Mouse (Mus musculus): Measurements from ENCODE around the gene Gm8126.
"Not testable (repeated sequence)": the region's sequence is repeated elsewhere in the genome, so short reads cannot be mapped to it uniquely, and the experiment has no call there.

Gm8126 gene

DNA sequence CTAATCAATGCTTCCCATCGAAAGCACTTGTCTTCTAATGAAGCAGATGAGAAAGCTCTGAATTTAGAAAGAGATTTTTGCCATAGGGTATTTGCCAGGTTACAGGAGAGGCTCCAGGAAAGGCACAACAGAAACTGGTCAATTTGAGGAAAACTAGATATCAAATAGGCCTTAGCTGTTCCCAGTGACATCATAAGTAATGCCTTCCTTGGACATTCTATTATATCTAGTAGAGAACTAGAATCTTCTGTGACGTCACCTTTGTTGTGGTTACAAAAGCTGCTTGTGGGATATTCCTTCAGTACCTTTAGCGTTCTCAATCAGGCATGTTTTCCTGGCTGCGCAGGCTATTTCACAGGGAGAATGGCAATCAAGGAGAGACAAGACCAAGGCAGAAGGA, at the start of gene Gm8126:
TSS of gene Gm8126 (plus strand) at position 301 of the 400 bp plus-strand sequence.
- not testable (repeated sequence) for DNase-seq (ENCODE audit: low read depth, low spot score)

DNA sequence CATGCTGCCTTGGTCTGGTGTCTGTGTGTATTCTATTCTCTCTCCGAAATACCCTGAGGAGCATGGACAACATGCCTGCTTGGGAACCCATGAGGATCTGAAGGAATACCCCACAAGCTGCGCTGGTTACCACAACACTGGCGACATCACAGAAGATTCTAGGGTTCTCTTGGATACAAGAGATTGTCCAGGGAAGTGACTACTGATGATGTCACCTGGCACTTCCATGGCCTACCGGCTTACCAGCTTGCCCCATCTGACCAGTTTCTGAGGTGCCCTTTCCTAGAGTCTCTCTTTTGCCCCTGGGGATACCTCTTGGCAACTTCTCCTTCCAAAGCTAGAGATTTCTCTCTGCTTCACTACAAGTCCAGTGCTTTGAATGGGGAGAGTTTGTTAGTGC, 23.2 kb upstream of the Gm8126 start, which contains the start of gene Gm8122:
TSS of gene Gm8122 (minus strand) at position 101 of the 400 bp plus-strand sequence.
- DNase-seq (ENCODE audit: low read depth, low spot score) = not testable (repeated sequence)

DNA sequence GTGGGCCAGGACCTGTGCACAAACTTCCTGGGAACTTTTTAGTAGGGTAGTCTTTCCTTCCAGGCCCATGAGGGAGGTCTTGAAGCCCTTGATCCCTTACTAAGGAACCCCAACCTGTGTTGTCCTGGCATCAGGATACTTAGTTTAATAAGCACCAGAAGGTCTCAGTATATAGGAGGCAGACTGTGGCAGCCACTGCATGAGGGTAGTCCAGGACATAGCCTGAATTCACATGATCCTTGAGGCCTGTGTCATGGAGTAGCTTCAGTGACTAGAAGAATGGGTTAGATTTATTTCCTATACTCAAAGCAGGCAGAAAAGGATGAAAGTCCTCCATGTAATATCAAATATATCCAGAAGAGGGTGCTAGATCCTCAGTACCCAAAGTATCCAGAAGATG, 20.7 kb upstream of the Gm8126 start:
- not testable (repeated sequence) for DNase-seq (ENCODE audit: low read depth, low spot score)

DNA sequence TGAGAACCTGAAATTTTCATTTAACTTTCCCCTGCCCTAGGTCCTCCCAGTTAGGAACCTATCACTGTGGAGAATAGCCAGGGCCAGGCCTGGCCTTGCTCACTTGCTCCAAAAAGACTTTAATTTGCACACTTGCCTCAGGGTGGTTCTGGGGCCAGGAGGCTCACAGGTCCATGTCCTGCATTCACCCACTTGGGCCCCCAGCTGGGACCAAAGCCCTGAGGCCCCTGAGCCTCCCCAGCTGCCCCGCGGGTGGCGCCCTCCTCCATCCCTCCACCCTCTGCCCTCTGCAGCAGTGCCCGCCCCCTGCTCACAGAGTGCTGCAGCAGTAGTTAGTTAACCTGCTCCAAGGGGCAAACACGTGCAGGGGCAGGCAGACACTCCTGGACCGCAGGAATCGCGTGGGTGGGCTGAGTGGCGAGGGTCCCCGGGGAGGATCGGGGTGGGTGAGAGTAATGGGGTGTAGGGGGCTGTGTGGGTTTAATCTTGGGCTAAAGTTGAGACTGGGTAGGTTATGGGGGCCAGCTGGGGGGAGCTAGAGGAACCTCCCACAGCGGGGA, 8.8 kb upstream of the Gm8126 start:
- DNase-seq (ENCODE audit: low read depth, low spot score) = not testable (repeated sequence)

DNA sequence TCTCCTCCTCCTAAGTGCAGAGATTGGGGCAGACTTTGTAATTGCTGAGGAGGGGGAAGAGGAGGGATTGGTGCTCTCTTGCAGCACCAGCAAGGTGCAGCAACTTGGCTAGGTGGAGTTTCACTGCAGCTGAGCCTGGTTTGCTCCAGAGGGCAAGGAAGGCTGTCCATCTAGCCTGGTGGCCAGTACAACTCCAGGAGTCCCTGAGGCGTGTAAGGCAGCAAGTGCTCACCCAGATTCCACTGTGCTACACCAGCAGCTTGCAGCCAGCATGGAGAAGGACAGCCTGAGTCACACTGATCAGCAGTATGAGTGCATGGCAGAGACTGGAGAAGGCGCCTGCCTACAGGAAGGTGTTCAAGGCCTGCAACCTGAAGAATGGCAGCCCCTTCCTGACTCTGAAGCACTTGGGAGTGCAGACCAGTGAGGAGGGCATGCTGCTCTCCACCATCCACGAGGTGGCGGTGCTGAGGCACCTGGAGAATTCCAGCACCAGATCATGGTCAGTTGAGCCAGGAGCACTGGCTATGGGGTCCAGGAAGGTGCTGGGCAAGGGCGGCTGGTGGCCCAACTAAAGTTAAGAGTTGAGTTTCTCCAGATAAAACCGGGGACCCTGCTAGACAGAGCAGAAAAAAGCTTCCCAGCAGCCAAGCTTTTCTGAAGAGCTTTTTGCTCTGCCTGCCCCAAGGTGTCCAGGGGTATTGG, 7.7 kb upstream of the Gm8126 start:
- not testable (repeated sequence) for DNase-seq (ENCODE audit: low read depth, low spot score)

DNA sequence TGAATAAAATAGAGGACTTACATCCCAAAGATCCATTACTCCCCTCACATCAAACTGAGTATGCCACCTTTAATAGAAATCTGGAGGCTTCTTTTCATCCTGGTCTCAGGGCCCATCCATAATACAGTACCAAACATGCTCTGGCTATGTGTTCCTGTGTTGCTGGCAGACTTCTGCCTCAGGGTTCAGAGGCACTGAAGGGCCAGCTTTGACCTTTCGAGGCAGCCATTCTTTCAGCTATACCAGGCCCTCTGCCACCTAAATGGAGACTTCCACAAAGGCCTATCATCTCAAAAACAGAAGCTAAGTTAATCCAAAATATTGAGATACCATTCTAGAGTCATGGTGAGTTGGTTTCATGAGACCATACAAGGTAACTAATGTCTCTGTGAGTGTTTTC, 1.9 kb upstream of the Gm8126 start:
- not testable (repeated sequence) for DNase-seq (ENCODE audit: low read depth, low spot score)

DNA sequence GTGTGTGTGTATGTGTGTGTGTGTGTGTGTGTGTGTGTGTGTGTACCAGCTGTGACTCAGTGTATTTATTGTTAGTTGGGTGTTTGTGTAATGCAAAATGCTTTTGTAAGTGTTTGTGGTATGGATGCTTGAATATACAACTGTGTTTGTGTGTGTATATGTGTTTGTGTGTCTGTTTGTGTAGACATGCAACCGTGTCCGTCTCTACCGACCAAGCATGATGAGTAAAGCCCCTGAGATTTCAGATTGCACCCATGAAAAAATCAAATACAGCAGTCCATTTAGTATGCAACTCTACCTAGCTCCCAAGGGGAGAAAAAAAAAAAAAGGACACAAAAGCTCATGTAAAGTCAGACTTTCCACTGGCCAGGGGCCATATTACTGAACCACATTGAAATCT, 5.0 kb downstream of the Gm8126 start:
- not testable (repeated sequence) for DNase-seq (ENCODE audit: low read depth, low spot score)

DNA sequence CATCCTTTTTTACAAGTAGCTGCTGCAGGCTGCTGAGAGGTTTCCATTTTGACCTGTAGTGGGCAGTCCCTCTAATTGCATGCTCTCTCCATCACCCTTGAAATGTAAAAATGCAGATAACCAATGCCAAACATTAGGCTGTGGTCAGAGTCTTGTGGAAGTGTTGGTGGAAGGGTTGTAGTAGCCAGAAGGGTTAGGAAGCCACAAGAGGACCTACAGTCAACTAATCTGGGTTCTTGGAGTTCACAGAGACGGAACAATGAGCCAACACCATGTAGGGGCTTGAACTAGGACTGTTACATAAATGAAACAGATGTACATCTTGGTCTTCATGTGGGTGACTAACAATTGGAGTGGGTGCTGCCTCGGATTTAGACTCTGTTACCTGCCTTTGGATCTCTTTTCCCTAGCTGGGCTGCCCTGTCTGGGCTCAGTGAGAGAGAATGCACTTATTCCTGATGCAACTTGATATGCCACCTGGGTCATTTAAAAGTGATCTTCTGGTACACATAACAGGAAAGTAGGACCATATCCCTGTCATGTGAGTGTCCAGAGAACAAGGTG, 10.2 kb downstream of the Gm8126 start:
- not testable (repeated sequence) for DNase-seq (ENCODE audit: low read depth, low spot score)

DNA sequence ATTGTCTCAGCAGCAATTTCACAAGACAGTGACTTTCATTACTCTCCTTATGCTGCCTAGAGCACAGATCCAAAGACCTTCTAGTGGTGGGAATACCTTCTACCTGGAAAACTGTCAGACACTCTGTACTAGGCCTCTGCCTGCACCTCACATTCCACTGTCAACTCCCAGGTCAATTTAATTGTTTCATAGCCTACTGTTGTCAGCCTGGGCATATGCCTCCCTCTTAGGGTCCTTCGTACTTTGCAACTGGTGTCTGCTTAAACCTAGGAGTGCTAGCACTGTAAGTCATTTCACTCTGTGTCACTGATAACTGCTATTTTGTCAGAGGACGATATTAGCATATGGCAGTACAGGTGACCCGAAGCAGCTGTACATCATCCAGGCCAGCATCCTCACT, 10.8 kb downstream of the Gm8126 start:
- not testable (repeated sequence) for DNase-seq (ENCODE audit: low read depth, low spot score)

DNA sequence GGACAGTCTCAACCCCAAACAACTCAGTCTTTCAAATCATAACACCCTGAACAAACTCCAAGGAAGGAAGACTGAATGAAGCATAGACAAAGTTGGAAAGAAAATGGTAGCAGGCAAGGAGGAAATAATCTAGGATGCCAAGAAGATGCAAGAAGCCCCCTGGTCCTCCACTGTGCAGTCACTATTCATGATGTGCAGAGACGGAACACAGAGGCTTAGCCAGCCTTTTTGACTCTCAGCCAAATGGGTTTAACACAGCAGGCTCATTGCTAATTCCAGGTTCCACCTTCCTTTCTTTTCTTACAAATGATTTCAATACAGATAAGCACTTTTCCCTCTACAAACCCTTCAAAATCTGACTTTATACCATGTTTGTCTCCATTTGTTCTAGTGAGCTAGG, 14.7 kb downstream of the Gm8126 start:
- DNase-seq (ENCODE audit: low read depth, low spot score) = not testable (repeated sequence)

DNA sequence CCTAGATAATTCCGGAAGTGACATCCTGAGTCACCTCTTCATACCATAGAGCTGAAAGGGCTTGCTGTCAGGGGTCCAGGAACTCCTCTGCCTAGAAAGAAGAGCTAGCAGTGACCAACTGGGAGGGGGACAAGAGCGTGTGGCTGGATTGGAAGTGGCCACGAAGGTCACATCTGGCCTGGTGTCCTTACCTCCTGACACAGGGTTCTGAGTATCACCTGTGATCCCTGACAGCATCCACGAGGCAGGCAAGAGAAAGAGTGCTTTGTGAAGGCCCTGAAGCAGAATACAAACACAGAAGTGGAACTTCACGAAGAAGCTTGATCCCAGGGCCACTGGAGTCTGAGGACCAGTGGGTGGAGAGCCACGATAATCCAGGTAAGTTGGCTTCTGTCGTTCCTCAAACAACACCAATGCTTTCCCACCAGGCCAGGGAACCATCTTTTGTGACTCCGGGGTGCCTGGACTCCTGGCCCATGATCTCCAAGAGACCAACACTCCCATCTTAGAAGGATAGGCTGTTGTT, 16.6 kb downstream of the Gm8126 start, which contains the start of gene Gm9732:
TSS of gene Gm9732 (plus strand) at position 51 of the 526 bp plus-strand sequence.
- not testable (repeated sequence) for DNase-seq (ENCODE audit: low read depth, low spot score)

DNA sequence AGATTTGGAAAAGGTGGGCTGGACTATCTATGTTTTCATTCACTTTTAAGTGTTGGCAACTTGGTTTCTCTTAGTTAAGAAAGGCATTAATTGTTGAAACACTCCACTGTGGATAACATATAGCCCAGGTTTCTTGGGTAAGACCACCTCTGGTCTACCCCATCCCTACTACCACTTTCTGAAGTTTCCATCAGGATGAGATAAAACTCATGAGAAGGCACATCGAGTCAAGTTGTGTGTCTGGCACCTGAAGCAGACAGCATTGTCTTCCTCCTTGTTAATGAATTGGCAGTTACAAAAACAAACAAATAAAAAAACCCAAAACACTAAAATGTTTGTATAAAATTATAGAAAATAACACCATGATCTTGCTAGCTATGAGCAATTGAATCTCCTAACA, 17.3 kb downstream of the Gm8126 start:
- DNase-seq (ENCODE audit: low read depth, low spot score) = not testable (repeated sequence)

DNA sequence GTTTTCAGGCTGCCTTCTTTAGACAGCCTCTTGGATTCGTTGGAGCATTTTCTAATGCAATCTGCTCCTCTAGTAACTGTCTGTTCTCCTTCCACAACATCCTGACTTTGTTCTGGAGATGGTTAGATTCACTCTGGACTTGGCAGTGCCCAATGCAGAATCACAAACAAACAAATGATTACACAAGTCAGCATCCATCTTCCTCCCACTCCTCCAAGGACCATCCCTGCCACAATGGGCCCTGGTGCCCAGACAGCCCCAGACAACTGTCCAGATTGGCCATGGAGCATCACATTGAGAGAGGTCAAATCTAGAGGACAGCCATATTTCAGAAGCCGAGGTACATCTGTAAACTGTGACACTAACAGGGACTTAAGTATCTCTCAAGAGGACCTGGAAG, 19.0 kb downstream of the Gm8126 start:
- DNase-seq (ENCODE audit: low read depth, low spot score) = not testable (repeated sequence)

DNA sequence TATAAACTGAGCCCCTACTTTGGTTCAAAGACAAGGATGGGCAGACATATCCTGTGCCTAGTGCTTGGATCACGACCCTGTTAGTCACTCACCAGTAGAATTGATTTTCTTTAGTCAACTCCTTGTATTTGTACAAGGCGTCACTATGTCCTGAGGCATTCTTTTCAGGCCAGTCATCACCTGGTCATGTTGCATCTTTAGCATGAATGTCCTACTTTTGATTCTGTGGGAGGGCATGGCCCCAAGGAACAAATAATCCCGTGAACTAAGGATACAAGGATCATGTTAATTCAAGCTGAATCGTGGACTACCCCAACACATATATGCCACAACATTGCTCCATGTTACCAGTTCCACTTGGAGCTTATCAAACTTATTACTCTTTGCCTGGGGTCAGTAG, 19.7 kb downstream of the Gm8126 start:
- DNase-seq (ENCODE audit: low read depth, low spot score) = not testable (repeated sequence)

DNA sequence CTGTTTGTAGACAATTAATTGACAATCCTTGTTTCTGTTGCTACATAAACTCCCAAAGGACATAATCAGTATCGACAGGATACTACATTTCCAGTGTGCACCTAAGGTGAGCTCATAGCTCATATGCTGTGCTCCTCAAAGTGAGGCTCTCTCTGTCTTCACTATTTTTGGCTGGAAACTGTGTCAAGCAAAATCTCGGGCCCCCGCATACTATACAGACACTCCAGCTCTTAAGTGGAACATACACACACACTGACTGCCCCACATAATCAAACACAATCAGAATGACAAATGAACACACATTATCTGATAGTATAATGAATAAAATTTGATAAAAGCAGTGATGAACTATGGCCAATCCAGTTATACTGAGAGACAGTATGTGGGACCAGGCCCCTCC, 20.2 kb downstream of the Gm8126 start:
- DNase-seq (ENCODE audit: low read depth, low spot score) = not testable (repeated sequence)

DNA sequence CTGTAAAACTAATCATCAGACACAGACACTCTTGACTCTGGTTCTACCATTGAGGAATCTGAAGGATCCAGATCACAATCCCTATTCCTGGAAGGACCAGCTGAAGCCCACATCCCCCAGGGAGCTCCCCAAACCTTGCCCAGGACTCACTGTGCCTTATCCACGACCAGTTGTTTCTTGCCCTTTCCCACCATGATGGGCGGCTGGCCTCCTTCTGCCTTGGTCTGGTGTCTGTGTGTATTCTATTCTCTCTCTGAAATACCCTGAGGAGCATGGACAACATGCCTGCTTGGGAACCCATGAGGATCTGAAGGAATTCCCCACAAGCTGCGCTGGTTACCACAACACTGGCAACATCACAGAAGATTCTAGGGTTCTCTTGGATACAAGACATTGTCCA, 35.1 kb downstream of the Gm8126 start, which contains the start of gene Gm8127:
TSS of gene Gm8127 (minus strand) at position 330 of the 400 bp plus-strand sequence.
- DNase-seq (ENCODE audit: low read depth, low spot score) = not testable (repeated sequence)
